Mouse (Mus musculus) kidney, postnatal 10 days (tissue): Measurements from ENCODE around the gene Mrpl58.

Experiments
- DNase-seq: peaks from one replicate; pipeline ENCODE4 v3.0.0; 2021; ENCODE audit warnings: mixed read lengths

Gene Mrpl58

DNA sequence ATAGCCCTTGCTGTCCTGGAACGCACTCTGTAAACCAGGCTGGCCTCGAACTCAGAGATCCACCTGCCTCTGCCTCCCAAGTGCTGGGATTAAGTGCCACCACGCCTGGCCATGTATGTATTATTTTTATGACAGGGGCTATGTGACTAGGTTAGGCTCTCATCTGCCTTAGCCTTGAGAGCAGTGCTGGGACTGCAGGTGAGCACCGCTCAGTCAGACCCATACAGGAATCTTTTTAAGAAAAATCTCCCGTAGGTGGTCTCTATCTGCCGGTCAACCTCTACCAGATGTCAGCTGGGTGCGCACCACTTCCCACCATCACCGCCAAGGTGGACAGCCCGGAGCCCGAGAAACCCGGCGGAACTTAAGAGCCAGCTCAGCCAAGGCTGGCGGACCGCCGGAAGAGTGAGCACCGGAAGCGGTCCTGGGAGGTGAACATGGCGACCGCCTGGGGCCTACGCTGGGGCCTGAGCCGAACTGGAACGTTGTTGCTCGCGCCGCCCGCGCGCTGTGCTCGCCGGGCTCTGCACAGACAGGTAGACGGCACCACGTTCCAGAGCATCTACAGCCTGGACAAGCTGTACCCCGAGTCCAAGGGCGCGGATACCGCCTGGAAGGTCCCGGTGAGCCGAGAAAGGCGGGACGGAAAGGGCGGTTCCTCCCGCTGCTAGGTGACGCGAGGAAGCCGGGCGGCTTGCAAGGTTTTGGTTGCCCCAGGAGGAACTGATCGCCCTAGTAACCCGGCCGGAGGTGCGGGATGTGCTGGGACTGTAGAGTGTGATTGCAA is at the start of gene Mrpl58:
TSS of gene Mrpl58 (plus strand) at position 415 of the 787 bp plus-strand sequence.
- peak; percentile 91 for DNase-seq

DNA sequence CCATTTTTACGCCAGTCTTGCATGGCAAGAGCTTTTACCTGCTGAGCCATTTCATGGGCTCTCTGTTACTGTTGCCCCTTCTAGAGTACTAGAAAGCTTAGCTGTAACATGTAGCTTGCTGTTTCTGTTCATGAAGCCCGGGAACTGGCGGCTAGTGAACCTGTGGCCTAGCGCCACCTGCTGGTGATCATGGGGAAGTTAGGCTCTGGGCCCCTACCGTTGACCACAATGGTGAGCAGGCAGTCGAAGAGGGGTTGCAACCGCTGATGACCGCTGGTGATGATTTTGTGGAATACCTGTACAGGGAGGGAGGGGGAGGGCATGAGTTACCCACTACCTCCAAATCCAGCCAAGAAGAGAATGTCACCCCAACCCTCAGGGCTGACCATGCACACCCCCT is 49.4 kb upstream of the Mrpl58 start:
- peak; percentile 82 for DNase-seq

DNA sequence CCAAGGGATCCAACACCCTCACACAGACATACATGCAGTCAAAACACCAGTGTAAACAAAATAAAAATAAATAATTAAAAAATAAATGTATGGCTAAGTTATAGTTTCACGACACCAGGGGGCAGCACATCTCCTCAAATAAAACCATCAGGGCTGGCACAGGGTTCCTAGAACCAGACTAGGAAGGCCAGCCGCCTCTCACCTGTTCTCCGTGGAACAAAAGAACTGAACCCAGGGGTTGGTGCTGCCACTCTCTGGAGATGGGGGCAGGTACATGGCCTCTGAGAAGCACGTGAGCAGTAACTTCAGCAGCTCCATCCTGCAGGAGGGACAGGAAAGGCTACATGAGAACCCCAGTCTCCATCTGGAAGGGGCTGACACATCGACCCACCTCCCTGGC is 45.1 kb upstream of the Mrpl58 start:
- peak; percentile 87 for DNase-seq

DNA sequence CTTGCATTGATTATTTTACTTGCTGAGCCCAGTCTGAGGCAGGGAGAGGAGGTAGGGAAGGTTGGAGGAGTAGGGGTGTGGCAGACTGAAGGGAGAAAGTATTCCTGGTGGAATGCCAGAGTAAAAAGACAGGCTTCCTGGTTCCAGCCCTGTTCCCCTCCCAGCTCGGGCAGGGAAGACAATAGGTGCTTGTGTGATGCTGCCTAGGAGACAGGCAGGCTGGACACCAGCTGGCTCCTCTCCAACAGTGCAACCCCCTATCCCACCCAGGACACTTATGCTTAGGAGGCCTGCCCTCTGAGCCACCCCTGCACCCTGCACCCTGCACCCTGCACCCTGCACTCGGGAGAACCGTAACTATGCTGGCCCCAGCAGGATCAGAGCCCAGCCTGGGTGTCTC is 44.3 kb upstream of the Mrpl58 start:
- no peak for DNase-seq

- DNase-seq: no peak
Measured at GRCm38 (mm10) chr11:115359726-115360125, 43.8 kb upstream of the Mrpl58 start.

DNA sequence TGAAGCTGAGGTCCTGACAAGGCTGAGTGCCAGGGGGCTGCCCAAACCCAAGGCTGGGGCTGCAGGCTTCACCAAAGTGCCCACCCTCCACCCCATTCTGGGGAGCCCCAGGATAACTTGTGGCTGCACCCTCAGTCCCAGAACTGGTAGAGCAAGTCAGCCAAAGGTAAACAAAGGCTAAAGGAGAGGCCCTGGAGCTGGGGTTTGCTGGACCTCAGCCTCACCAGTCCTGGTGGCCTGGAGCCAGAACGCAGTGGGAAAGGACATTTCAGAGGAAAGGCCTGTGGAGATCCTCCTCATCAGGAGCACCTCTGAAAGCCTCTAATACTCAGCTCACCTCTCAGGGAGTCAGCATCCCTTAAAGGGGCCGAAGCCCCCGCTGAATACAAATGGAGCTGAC is 39.4 kb upstream of the Mrpl58 start:
- DNase-seq: no peak

GRCm38 (mm10) chr11:115366039-115366705 is 37.4 kb upstream of the Mrpl58 start:
- no peak for DNase-seq

DNA sequence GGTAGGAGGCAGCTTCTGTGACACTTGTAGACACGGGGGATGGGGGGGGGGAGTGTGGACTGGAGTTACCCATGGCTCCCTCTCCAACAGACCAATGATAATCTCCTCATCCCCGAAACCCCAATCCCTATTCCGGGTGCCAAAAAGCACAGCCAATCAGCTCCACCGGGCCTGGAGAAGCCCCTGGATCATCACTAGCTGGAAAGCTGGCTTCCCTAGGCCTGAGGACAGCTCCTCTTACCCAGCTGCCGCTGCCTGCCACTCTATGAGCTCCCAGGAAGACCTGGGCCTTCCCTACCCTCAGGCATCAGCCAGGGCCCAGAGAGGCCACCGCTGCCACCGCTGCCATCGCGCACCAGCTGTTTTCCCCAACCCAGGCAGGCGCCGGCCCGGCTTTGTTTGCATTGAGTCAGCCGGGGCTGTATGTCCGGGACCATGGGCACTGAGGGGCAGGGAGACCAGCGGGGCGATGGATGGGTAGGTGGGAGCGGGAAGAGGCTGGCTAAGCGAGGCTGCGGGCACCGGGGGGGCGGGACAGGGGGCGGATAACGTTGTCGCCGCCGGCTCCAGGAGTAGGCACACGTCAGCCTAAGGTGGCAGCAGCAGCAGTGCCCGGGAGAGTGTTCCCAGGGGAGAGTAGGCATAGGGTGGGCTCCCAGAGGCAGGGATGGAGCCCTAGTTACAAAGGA is 36.7 kb upstream of the Mrpl58 start:
- peak; percentile 27 for DNase-seq

DNA sequence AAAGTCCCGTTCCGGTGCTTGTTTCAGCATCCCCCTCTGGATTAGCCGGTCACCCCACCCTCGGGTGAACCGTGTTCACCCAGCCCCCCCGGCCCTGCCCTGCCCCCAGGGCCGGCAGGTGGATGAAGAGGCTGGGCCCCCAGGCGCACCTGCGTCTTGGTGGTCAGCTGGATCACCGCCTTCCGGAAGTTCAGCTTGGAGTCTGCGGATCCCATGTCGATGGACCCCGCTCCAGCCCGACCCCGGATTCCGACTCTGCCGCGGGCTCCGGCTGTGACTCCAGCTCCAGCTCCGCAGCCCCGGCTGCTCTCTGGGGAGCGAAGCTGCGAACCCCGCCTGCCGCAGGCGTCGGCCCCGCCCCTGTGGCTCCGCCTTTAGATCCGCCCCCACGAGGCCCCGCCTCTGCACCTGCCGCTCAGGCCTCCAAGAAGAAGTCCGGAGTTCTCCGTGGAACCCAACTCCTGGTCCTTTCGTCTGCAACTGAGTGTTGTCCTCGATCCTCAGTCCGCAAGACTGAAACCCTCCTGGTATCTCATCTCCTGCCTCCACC is 36.1 kb upstream of the Mrpl58 start, which contains the start of gene Hid1:
TSS of gene Hid1 (minus strand) at position 362 of the 550 bp plus-strand sequence.
- peak; percentile 88 for DNase-seq

DNA sequence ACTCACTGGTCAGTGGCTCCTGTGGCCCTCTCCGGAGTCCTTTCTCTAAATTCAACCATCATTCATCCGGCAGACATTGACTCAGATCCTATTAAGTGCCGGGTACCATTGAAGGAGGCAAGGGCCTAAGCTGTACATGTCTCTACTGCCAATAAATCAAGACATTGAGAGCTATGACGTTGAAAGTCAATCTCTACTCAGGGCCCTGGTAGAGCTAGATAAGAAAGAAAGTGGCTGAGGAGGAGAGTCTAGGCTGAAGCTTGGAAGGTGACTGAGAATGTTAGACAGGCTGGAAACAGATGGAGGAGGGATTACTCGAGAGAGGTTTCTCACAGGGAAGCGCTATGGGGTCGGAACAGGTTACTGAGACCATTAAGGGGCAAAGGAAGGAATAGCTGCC is 33.2 kb upstream of the Mrpl58 start:
- no peak for DNase-seq

DNA sequence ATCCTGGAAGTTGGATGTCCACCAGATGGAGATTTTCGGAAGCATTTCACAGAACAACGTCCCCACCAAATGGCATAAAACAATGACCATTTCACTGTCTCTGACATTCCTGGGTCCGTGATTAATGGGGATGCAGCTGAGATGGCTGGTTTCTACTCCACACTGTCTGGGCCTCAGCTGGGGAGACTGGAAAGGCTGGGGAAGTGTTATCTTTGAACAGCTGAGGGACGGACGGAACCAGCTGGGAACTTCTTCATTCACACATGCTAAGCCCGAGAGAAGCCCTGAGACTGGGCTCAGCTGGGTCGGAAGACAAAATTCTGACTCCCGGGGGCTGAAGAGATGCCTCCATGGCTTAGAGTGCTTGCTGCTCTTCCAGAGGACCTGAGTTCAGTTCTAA is 32.2 kb upstream of the Mrpl58 start:
- DNase-seq: no peak

DNA sequence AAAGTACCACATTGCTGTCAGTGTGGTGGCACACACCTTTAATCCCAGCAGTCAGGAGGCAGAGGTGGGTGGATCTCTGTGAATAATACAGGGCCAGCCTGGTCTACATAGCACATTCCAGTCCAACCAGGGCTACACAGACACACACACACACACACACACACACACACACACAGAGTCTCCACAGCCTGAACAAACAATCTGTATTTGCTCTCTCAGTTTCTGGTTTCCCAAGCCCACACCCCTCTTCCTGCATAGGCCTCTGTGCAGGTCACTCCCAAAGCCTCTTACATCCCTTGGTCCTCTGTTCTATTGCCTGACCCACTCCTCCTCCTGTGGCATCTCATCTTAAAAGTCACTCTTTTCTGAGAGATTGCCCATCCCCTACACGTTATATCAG is 31.5 kb upstream of the Mrpl58 start:
- no peak for DNase-seq

- no peak for DNase-seq
Measured at GRCm38 (mm10) chr11:115372737-115373136, 30.8 kb upstream of the Mrpl58 start.

DNA sequence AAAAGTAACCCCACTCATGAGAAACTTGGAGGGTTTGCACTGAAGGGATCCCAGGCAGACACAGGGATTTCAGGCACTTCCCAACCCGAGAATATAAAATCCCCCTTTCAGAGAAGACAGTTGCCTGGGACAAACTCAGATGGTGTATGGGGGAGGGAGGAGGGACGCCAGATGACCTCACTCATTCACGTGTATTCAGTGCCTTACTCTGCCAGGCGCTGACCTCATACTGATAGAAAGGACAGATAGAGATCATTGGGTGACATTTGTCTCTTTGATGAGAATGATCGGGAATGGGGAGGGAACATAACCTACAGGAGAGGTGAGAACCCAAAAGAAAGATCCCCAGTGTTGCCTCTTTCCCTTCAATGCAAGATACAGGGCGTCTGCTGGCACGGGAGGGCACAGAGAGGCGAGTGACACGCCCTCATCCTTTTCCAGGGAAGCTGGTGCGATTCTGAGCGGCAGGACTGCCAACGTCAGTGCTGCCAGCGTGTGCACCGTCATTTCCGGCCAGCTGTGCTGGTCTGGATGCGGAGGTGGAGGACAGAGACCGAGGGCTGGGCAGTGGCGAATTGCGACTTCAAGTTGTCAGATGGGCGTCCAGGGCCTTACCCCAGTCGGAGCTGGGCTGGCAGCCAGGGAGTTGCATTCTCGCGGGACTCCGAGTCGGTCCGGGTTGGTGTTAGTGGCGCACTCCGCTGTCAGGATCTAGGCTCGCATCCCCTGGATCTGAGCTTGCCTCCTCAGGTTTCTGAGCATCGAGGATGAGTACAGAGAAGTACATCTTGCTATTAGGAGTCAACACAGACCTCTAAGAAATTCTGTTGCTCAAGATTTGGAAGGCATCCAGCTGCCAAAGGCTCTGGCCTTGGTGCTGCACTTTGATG is 29.5 kb upstream of the Mrpl58 start:
- peak; percentile 81 for DNase-seq

- no peak for DNase-seq
Measured at GRCm38 (mm10) chr11:115374695-115375425, 28.7 kb upstream of the Mrpl58 start.

GRCm38 (mm10) chr11:115376722-115377121 is 26.8 kb upstream of the Mrpl58 start:
- DNase-seq: no peak

DNA sequence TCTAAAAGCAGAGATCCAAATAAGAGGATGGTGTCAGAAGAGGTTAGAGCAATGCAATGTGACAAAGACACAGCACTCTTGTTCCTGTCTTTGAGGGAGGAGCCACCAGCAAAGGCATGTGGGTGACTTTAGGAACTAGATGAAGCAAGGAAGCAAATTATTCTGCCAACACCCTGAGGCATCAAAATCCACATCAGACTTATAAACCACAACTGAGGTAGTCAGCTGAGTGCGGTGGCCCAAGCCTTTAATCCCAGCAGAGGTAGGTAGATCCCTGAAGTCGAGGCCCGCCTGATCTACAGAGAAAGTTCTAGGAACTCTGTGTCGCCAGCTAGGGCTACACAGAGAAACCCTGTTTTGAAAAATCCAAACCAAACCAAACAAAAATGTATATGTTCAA is 26.3 kb upstream of the Mrpl58 start:
- no peak for DNase-seq

DNA sequence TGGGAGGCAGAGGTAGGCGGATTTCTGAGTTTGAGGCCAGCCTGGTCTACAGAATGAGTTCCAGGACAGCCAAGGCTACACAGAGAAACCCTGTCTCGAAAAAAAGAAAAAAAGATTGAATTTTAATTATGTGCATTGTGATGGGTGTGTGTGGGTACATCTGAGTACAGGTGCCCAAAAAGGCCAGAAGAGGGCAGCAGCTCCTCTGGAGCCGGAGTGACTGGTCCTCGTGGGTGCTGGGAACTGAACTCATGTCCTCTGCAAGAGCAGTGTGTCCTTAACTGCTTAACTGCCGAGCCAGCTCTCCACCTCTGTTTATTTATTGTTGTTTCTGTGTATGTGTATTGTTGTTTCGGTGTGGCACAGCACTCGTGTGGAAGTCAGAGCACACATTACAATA is 25.7 kb upstream of the Mrpl58 start:
- no peak for DNase-seq

DNA sequence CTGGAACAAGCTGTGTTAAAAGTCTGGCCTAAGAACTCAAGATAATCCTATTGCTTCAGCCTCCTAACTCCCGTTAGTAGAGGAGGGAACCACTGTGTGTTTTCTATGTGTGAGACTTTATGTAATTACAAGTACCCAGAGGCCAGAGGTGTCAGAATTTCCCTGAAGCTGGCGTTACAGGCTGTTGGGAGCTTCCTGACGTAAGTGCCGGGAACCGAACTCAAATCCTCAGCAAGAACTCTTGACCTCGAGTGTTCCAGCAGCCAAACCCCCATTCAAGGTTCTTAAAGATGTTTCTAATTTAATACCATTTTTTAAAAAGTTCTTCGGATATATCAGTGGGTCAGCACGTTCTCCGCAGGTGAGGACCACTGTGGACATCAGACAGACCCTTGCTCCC is 22.3 kb upstream of the Mrpl58 start:
- no peak for DNase-seq

DNA sequence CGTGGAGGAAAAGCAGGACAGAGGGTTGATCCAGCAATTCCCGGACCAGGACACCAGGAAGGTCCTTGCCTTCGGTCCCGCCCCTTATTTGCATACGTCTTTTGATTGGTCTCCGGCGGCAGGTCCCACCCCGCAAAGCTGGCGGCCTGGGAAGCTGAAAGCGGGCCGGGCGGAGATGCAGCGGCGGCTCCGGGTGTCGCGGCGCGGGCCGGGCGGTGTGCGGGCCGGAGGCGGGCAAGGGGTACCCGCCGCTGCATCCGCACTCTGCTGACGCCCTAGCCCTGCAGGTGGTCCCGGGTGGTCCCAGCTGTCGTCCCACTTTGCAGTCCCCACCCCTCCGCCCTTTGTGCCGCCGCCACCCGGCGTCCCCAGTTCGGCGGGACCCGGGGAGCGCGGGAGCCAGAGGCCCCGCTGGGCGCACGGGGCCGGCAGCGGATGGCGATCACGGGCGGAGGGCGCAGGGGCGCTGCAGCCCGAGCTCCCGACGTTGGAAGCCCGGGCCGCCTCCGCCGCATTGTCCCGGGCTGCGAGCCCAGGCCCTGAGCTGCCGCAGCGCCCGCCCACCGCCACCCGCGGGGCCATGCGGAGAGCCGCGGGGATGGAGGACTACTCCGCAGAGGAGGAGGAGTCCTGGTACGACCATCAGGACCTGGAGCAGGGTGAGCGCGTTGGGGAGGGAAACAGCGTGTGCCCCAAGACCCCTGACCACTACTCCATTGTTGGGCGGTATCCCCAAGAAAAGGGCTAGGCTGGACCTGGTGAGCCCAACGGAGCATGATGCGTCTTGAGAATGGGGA is 21.6 kb upstream of the Mrpl58 start, which contains the start of gene Cdr2l:
TSS of gene Cdr2l (plus strand) at position 174 of the 797 bp plus-strand sequence.
- DNase-seq: peak; percentile 95

DNA sequence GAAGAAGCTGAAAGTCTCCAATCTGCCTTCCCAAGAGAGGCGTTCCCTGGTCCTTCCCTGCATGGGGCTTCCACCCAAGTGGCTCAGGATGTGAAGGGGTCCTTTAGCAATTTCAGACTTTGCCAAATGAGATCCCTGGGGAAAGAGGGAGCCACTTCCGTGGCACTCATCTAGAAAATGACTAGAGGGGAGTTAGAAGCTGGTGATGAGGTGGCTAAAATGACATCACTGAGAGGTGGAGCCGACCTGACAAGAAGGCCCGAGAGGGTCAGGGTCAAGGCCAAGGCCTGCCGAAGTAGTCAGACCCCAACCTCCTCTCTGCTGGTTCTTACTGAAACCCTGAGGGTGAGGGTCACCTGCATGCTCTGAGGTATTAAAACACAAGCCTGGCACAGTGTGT is 20.7 kb upstream of the Mrpl58 start:
- DNase-seq: no peak
